Mouse (Mus musculus) G1E (cell line): Measurements from ENCODE around the gene Tgm3. TPM values are rescaled to one million over a fixed set of nuclear protein-coding genes. Genes with fewer than 3 reads are reported as not detected.

Experiments used
- ATAC-seq: 2 replicates; pipeline ENCODE4 v1.8.0; 2016; ENCODE audit warnings: mild to moderate bottlenecking; ENCODE audit not compliant: insufficient number of reproducible peaks, poor library complexity, low FRiP score, severe bottlenecking; ENCODE audit errors: extremely low read depth
- DNase-seq: peaks from one replicate; pipeline ENCODE4 v3.0.0; 2012; ENCODE audit warnings: low spot score
- H3K27me3 ChIP-seq: 2 replicates; pipeline ENCODE4 v1.6.1; 2012; ENCODE audit warnings: mild to moderate bottlenecking, low read length, inconsistent platforms; ENCODE audit not compliant: insufficient read depth
- H3K36me3 ChIP-seq: replicated peaks from 2 replicates; pipeline ENCODE3; 2012; ENCODE audit warnings: mild to moderate bottlenecking, inconsistent platforms
- H3K4me1 ChIP-seq: 2 replicates; pipeline ENCODE4 v1.6.1; 2012; ENCODE audit warnings: low read depth, low read length, inconsistent platforms, mixed read lengths; ENCODE audit not compliant: insufficient read depth
- H3K4me3 ChIP-seq: 2 replicates; pipeline ENCODE4 v1.5.1; 2012; ENCODE audit warnings: low read depth, mild to moderate bottlenecking, inconsistent platforms, low read length, moderate library complexity, mixed read lengths
- H3K9me3 ChIP-seq: replicated peaks from 2 replicates; pipeline ENCODE4 v1.6.1; 2012; ENCODE audit warnings: inconsistent platforms
- CTCF ChIP-seq: IDR thresholded peaks from 2 replicates; pipeline ENCODE4 v1.5.1; 2012; ENCODE audit warnings: low read depth, low read length, inconsistent platforms, mixed read lengths
- GATA1 ChIP-seq: IDR thresholded peaks from 2 replicates; pipeline ENCODE4 v1.6.1; 2012; ENCODE audit warnings: borderline replicate concordance, low read length, inconsistent platforms, mixed read lengths
- GATA2 ChIP-seq: IDR thresholded peaks from 2 replicates; pipeline ENCODE4 v1.6.1; 2012; ENCODE audit warnings: low read depth, low read length, inconsistent platforms, borderline replicate concordance
- POLR2AphosphoS5 ChIP-seq: IDR thresholded peaks from 2 replicates; pipeline ENCODE4 v1.6.1; 2012; ENCODE audit warnings: low read depth, low read length, inconsistent platforms; ENCODE audit not compliant: insufficient replicate concordance
- TAL1 ChIP-seq: conservative IDR thresholded peaks from 2 replicates; pipeline ENCODE4 v1.6.1; 2012; ENCODE audit warnings: low read depth, low read length, inconsistent platforms, mixed read lengths
- polyA plus RNA-seq: library from polyadenylated mRNA; stranded (reverse); fragments of >175 nt; gene quantifications from 2 replicates; pipeline ENCODE4 v1.2.3, GENCODE M21; 2012
- total RNA-seq, 2 experiments: library from RNA; stranded (forward) in 1 of 2; stranded (reverse) in 1 of 2; fragments of 200-1000 nt in 1 of 2; fragments of >200 nt in 1 of 2; fragmentation: Nextera tagmentation in 1 of 2; gene quantifications; 2 replicates each; pipeline ENCODE4 v1.2.3; 2014 to 2017

Gene Tgm3
- total and polyA plus RNA-seq, 3 experiments: 0.05 TPM; not detected in 2

GRCm38 (mm10) chr2:130000601-130001000 is 11.5 kb upstream of the Tgm3 start:
- Histone ChIP-seq H3K27me3 (no peaks in the 10 kb centered on the region), H3K36me3 (no peaks in the 10 kb centered on the region), H3K4me1 (no peaks in the 10 kb centered on the region), H3K4me3 (no peak overlapping the region), H3K9me3 (no peaks in the 10 kb centered on the region)
- DNase-seq: no peak
- TF ChIP-seq GATA2 (no peak), CTCF (no peak), GATA1 (no peak), TAL1 (no peak)
- no peak for ATAC-seq

GRCm38 (mm10) chr2:130004046-130004445 is 8.1 kb upstream of the Tgm3 start:
- DNase-seq (no peak), ATAC-seq (no peak)
- no peaks in the 10 kb centered on the region for H3K9me3 ChIP-seq
- H3K36me3 ChIP-seq: no peaks in the 10 kb centered on the region
- H3K4me1 ChIP-seq: no peaks in the 10 kb centered on the region
- no peaks in the 10 kb centered on the region; the same call in 1 of the 2 replicates for H3K27me3 ChIP-seq
- no peak overlapping the region for H3K4me3 ChIP-seq
- TF ChIP-seq GATA2 (no peak), TAL1 (no peak), GATA1 (no peak), POLR2AphosphoS5 (no peak), CTCF (no peak)

GRCm38 (mm10) chr2:130009371-130009770 is 2.8 kb upstream of the Tgm3 start:
- Histone ChIP-seq H3K27me3 (peaks cover 8% of the 10 kb centered on the region), H3K9me3 (no peaks in the 10 kb centered on the region), H3K4me1 (no peaks in the 10 kb centered on the region), H3K36me3 (no peaks in the 10 kb centered on the region), H3K4me3 (no peak overlapping the region)
- no peak for TF ChIP-seq CTCF
- no peak for TF ChIP-seq GATA1
- TF ChIP-seq POLR2AphosphoS5: no peak
- TF ChIP-seq TAL1: no peak
- no peak for TF ChIP-seq GATA2
- ATAC-seq (no peak), DNase-seq (no peak)

GRCm38 (mm10) chr2:130013646-130014045 is 1.5 kb downstream of the Tgm3 start:
- H3K27me3 ChIP-seq: peaks cover 13% of the 10 kb centered on the region
- ATAC-seq (no peak), DNase-seq (no peak)
- no peak overlapping the region for H3K4me3 ChIP-seq
- no peak for TF ChIP-seq CTCF
- no peak for TF ChIP-seq POLR2AphosphoS5
- no peak for TF ChIP-seq GATA2
- TF ChIP-seq GATA1: no peak
- TF ChIP-seq TAL1: no peak
- no peaks in the 10 kb centered on the region for H3K36me3 ChIP-seq
- H3K9me3 ChIP-seq: no peaks in the 10 kb centered on the region
- no peaks in the 10 kb centered on the region for H3K4me1 ChIP-seq

- H3K4me3 ChIP-seq: no peak overlapping the region
- H3K9me3 ChIP-seq: no peaks in the 10 kb centered on the region
- no peaks in the 10 kb centered on the region for H3K36me3 ChIP-seq
- DNase-seq (no peak), ATAC-seq (no peak)
- no peak for TF ChIP-seq CTCF
- H3K27me3 ChIP-seq: peaks cover 13% of the 10 kb centered on the region
- no peaks in the 10 kb centered on the region for H3K4me1 ChIP-seq
Observed at GRCm38 (mm10) chr2:130015196-130015595, 3.0 kb downstream of the Tgm3 start.

GRCm38 (mm10) chr2:130018084-130018483 is 5.9 kb downstream of the Tgm3 start:
- ATAC-seq (no peak), DNase-seq (no peak)
- H3K36me3 ChIP-seq: no peaks in the 10 kb centered on the region
- H3K9me3 ChIP-seq: no peaks in the 10 kb centered on the region
- TF ChIP-seq GATA1 (no peak), CTCF (no peak), GATA2 (no peak), POLR2AphosphoS5 (no peak), TAL1 (no peak)
- H3K27me3 ChIP-seq: peaks cover 5% of the 10 kb centered on the region
- H3K4me1 ChIP-seq: no peaks in the 10 kb centered on the region
- H3K4me3 ChIP-seq: no peak overlapping the region

GRCm38 (mm10) chr2:130027890-130028289 is 15.7 kb downstream of the Tgm3 start:
- Histone ChIP-seq H3K4me1 (no peaks in the 10 kb centered on the region), H3K36me3 (no peaks in the 10 kb centered on the region), H3K4me3 (no peak overlapping the region), H3K9me3 (no peaks in the 10 kb centered on the region), H3K27me3 (no peaks in the 10 kb centered on the region; the same call in 1 of the 2 replicates)
- DNase-seq: no peak
- no peak for TF ChIP-seq CTCF
- no peak for TF ChIP-seq POLR2AphosphoS5
- no peak for TF ChIP-seq GATA1
- no peak for TF ChIP-seq GATA2
- no peak for TF ChIP-seq TAL1
- no peak for ATAC-seq
